Mouse (Mus musculus) stomach, postnatal 0 days (tissue): Measurements from ENCODE around the gene Herpud2. TPM values are rescaled to one million over a fixed set of nuclear protein-coding genes. Genes with fewer than 3 reads are reported as not detected.
"Not testable (repeated sequence)": the region's sequence is repeated elsewhere in the genome, so short reads cannot be mapped to it uniquely, and the experiment has no call there.

ENCODE experiments used
- ATAC-seq: fragments of 200-750 bp; cut with Nextera tagmentation; 2 replicates; pipeline ENCODE4 v1.8.0; 2017; ENCODE audit not compliant: low FRiP score, low TSS enrichment
- DNase-seq: peaks from one replicate; pipeline ENCODE4 v3.0.0-alpha.2; 2016; ENCODE audit warnings: low spot score
- H3K27ac ChIP-seq: fragments of 300-500 bp; sonication (generic); replicated peaks from 2 replicates; pipeline ENCODE4 v1.5.1; 2014; ENCODE audit warnings: mild to moderate bottlenecking, control low read depth
- H3K27me3 ChIP-seq: fragments of 300-500 bp; sonication (generic); 2 replicates; pipeline ENCODE4 v1.6.1; 2014; ENCODE audit warnings: low read length; ENCODE audit not compliant: control insufficient read depth, insufficient read depth
- H3K36me3 ChIP-seq: fragments of 300-500 bp; sonication (generic); 2 replicates; pipeline ENCODE4 v1.6.1; 2014; ENCODE audit warnings: low read length, mixed read lengths; ENCODE audit not compliant: control insufficient read depth, insufficient read depth
- H3K4me1 ChIP-seq: fragments of 300-500 bp; sonication (generic); replicated peaks from 2 replicates; pipeline ENCODE4 v1.6.1; 2014; ENCODE audit warnings: antibody characterized with exemption; ENCODE audit not compliant: control insufficient read depth, insufficient read depth
- H3K4me2 ChIP-seq: fragments of 300-500 bp; sonication (generic); replicated peaks from 2 replicates; pipeline ENCODE4 v1.6.1; 2014; ENCODE audit warnings: low read depth, mild to moderate bottlenecking, control low read depth, moderate library complexity
- H3K4me3 ChIP-seq: fragments of 300-500 bp; sonication (generic); 2 replicates; pipeline ENCODE4 v1.5.1; 2014; ENCODE audit warnings: low read depth, low read length, control low read depth
- H3K9ac ChIP-seq: fragments of 300-500 bp; sonication (generic); 2 replicates; pipeline ENCODE4 v1.6.1; 2014; ENCODE audit warnings: mild to moderate bottlenecking, low read length, control low read depth, mixed read lengths
- H3K9me3 ChIP-seq: fragments of 300-500 bp; sonication (generic); 2 replicates; pipeline ENCODE4 v1.6.1; 2016; ENCODE audit warnings: low read length; ENCODE audit not compliant: control insufficient read depth
- CTCF ChIP-seq: IDR thresholded peaks from 2 replicates; pipeline ENCODE4 v1.5.1; 2016; ENCODE audit warnings: antibody characterized with exemption, low read depth, mild to moderate bottlenecking, moderate library complexity
- EP300 ChIP-seq: optimal IDR thresholded peaks from 2 replicates; pipeline ENCODE3; 2016; ENCODE audit warnings: antibody characterized with exemption
- WGBS: fragments of 180-500 bp; shearing (Covaris S2); extraction: QIAGEN DNeasy Blood & Tissue Kit; methylation state at CpG from one replicate; pipeline ENCODE4 v1.1.7; 2014; 5-methylcytosine and 5-hydroxymethylcytosine counted together
- polyA plus RNA-seq: library from polyadenylated mRNA; unstranded; fragments of >200 nt; fragmentation: Nextera tagmentation; extraction: Ambion mirVana; gene quantifications from 2 replicates; pipeline ENCODE4 v1.2.1, GENCODE M21; 2015

Herpud2 gene
- polyA plus RNA-seq, 1 experiment from 2014 or later, result 24.3 TPM

DNA sequence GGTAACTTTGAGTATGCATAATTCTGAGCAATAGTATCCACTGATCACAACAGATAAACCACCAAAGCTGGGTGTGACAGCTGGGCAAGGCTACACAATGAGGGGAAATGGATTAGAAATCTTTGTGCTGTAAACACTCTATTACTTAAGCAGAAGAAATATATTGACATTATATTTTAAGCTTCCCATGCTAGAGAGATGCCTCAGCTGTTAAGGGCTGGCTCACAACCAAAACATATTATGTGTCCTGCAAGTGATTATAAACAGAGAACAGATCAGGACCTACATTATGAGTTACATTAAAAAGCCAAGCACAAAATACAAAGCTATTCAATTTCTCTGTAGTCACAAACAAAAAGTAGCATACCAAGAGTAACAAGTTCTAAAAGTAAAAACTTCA is 19.4 kb downstream of the Herpud2 start:
- DNase-seq, result no peak
- TF ChIP-seq CTCF (no peak), EP300 (no peak)
- ATAC-seq, result no peak
- H3K27me3 ChIP-seq, result no peaks in the 10 kb centered on the region
- H3K27ac ChIP-seq, result no peak overlapping the region
- H3K4me3 ChIP-seq, result no peak overlapping the region
- H3K9me3 ChIP-seq, result no peaks in the 10 kb centered on the region
- H3K4me2 ChIP-seq, result no peak overlapping the region
- H3K4me1 ChIP-seq, result no peaks in the 10 kb centered on the region
- no peak overlapping the region for H3K9ac ChIP-seq
- H3K36me3 ChIP-seq, result no peaks in the 10 kb centered on the region

DNA sequence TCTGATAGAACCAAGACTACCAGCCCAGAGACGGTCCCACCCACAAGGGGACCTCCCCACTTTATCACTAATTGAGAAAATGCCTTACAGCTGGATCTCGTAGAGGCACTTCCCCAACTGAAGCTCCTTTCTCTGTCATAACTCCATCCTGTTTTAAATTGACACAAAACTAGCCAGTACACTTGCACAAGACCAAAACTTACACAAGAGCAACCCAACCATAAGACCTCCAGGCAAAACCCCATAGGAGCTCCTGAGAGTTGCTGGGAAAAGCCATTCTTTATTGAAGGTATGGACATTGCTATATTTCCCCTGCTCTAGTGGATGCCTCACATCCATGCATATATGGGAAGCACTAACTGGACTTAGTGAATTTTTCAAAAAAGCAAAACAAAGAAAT is 27.6 kb downstream of the Herpud2 start:
- no peak for ATAC-seq
- WGBS, result 78% methylated on average over 2 of the region's 2 CpGs
- H3K36me3 ChIP-seq, result peaks cover 5% of the 10 kb centered on the region; the same call in 1 of the 2 replicates
- H3K27me3 ChIP-seq, result no peaks in the 10 kb centered on the region
- TF ChIP-seq CTCF, result no peak
- no peak for TF ChIP-seq EP300
- H3K4me1 ChIP-seq, result no peaks in the 10 kb centered on the region
- H3K9me3 ChIP-seq, result no peaks in the 10 kb centered on the region
- H3K4me2 ChIP-seq, result no peak overlapping the region
- H3K4me3 ChIP-seq, result no peak overlapping the region
- DNase-seq, result no peak
- no peak overlapping the region for H3K9ac ChIP-seq
- no peak overlapping the region for H3K27ac ChIP-seq

DNA sequence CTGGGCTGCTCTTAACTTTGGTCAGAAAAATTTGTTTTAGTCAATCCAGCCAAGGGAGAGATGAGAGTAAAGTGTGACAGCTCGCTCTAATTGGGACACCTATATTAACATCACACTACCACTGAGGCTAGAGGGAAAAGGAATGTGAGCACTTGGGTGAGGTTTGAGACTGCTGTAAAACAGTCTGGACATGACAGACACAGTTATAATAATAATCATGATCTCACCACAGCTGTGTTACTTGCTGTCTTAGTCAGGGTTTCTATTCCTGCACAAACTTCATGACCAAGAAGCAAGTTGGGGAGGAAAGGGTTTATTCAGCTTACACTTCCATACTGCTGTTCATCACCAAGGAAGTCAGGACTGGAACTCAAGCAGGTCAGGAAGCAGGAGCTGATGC is 28.0 kb downstream of the Herpud2 start:
- WGBS, result 96% methylated on average over 1 of the region's 1 CpGs
- not testable (repeated sequence) for H3K27me3 ChIP-seq, H3K4me1 ChIP-seq, H3K4me3 ChIP-seq, DNase-seq, ATAC-seq, H3K4me2 ChIP-seq, H3K9ac ChIP-seq, H3K27ac ChIP-seq, H3K9me3 ChIP-seq, H3K36me3 ChIP-seq

DNA sequence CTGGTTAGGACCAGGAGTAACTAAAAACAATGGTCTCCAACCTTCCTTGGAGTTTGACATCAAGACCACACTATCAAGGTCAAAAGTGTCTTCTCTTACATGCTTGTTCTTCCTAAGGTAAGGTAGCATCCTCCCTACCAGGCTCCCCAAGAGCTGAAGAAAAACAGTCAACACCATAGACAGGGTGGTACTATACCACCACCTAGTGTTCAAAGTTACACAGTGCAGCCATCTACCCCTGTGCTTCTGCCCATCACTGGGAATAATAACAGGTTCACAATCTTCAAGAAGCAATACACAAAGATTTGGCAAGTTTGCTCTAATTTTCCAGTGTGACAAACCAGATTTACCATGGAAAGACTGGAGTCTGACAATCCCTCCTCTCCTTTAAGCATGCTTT is 47.0 kb downstream of the Herpud2 start:
- Histone ChIP-seq H3K4me1 (no peaks in the 10 kb centered on the region), H3K27me3 (no peaks in the 10 kb centered on the region), H3K9me3 (no peaks in the 10 kb centered on the region), H3K9ac (no peak overlapping the region), H3K27ac (no peak overlapping the region), H3K4me2 (no peak overlapping the region), H3K36me3 (peaks cover 15% of the 10 kb centered on the region), H3K4me3 (no peak overlapping the region)
- no peak for TF ChIP-seq EP300
- TF ChIP-seq CTCF, result peak; percentile 91
- ATAC-seq, result no peak
- DNase-seq, result peak; percentile 29

DNA sequence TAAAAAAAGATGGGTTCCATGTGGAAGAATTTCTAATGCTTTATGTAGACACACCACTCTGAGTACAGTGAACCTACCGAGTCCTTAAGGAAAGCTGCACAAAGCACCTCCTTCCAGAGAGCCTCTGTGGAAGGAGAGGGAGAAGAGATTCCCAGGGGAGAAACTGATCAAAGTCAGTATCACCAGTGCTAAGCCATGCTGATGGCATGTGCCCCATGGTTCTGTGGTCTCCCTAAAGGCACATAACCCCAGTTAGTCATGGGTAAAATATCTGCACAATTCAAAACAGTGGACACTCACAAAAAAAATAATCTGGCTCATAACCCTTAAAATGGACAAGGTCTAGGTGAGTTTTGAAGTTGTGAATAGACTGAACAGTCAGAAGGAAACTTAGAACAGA is 48.7 kb downstream of the Herpud2 start:
- no peaks in the 10 kb centered on the region for H3K27me3 ChIP-seq
- H3K9me3 ChIP-seq, result no peaks in the 10 kb centered on the region
- H3K4me3 ChIP-seq, result no peak overlapping the region
- H3K27ac ChIP-seq, result no peak overlapping the region
- WGBS, result 77% methylated on average over 1 of the region's 1 CpGs
- no peak for DNase-seq
- H3K4me1 ChIP-seq, result no peaks in the 10 kb centered on the region
- no peak overlapping the region for H3K4me2 ChIP-seq
- no peak for ATAC-seq
- TF ChIP-seq EP300 (no peak), CTCF (no peak)
- peaks cover 12% of the 10 kb centered on the region for H3K36me3 ChIP-seq
- no peak overlapping the region for H3K9ac ChIP-seq

DNA sequence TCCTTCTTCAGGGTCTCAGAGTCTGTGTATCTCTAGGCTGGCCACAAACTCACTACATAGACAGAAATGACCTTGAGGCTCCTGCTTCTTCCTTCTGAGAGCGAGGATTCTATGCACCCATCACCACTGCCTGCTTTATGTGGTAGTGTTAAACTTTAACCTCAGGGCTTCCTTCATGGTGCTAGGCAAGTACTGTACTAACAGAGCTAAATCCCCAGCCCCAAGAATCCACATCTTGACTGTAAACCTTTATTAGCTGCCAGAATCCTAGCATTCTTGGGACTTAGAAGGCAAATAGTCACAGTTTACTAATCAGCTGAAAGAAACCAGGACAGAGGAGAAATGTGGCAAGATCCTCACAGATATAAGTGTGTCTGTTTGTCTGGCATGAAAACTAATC is 60.8 kb downstream of the Herpud2 start:
- no peaks in the 10 kb centered on the region for H3K9me3 ChIP-seq
- ATAC-seq, result no peak
- H3K4me1 ChIP-seq, result no peaks in the 10 kb centered on the region
- DNase-seq, result no peak
- H3K27ac ChIP-seq, result no peak overlapping the region
- 14% methylated on average over 1 of the region's 1 CpGs for WGBS
- H3K4me2 ChIP-seq, result no peak overlapping the region
- no peaks in the 10 kb centered on the region for H3K27me3 ChIP-seq
- no peaks in the 10 kb centered on the region for H3K36me3 ChIP-seq
- TF ChIP-seq EP300 (no peak), CTCF (no peak)
- no peak overlapping the region for H3K9ac ChIP-seq
- H3K4me3 ChIP-seq, result no peak overlapping the region

GRCm38 (mm10) chr9:25089122-25089521 is 62.5 kb downstream of the Herpud2 start, which contains the start of gene Gm10181:
Gm10181 (plus strand) TSS chr9:25089422.
- no peak for TF ChIP-seq EP300
- no peak for TF ChIP-seq CTCF
- Histone ChIP-seq H3K4me2 (no peak within 1 kb of the TSS), H3K9ac (no peak within 1 kb of the TSS), H3K4me3 (no peak within 1 kb of the TSS), H3K9me3 (no peaks in the 10 kb centered on the region), H3K4me1 (no peaks in the 10 kb centered on the region), H3K27ac (no peak within 1 kb of the TSS), H3K27me3 (no peaks in the 10 kb centered on the region), H3K36me3 (no peaks in the 10 kb centered on the region)
- no peak for ATAC-seq
- no peak for DNase-seq
- WGBS, result 75% methylated on average over 2 of the region's 2 CpGs
